Mouse (Mus musculus): ENCODE data around the gene Barx1.

GRCm38 (mm10) chr13:48664916-48665655 is 2.3 kb downstream of the Barx1 start:
- no peak for TF ChIP-seq TAL1 (IDR thresholded peaks at IDR 0.05; ENCODE audit: low read length)
- no peak for TF ChIP-seq GATA1 (IDR thresholded peaks at IDR 0.05; ENCODE audit: low read length)
